Mouse (Mus musculus) neural tube, embryonic 13.5 days (tissue): Measurements from ENCODE around the gene Npas3. TPM values are rescaled to one million over a fixed set of nuclear protein-coding genes. Genes with fewer than 3 reads are reported as not detected.

Source experiments
- ATAC-seq: fragments of 200-750 bp; cut with Nextera tagmentation; 2 replicates; pipeline ENCODE4 v1.8.0; 2017; ENCODE audit warnings: low read depth, mild to moderate bottlenecking, moderate TSS enrichment, moderate library complexity
- H3K27ac ChIP-seq: fragments of 300-500 bp; sonication (generic); replicated peaks from 2 replicates; pipeline ENCODE4 v1.5.1; 2015; ENCODE audit warnings: moderate library complexity, mild to moderate bottlenecking, inconsistent platforms
- H3K27me3 ChIP-seq: fragments of 300-500 bp; sonication (generic); 2 replicates; pipeline ENCODE4 v1.6.1; 2015; ENCODE audit warnings: mild to moderate bottlenecking, inconsistent platforms
- H3K36me3 ChIP-seq: fragments of 300-500 bp; sonication (generic); 2 replicates; pipeline ENCODE4 v1.6.1; 2015; ENCODE audit warnings: mild to moderate bottlenecking, inconsistent platforms
- H3K4me1 ChIP-seq: fragments of 300-500 bp; sonication (generic); replicated peaks from 2 replicates; pipeline ENCODE4 v1.6.1; 2015; ENCODE audit warnings: inconsistent platforms
- H3K4me2 ChIP-seq: fragments of 300-500 bp; sonication (generic); 2 replicates; pipeline ENCODE4 v1.6.1; 2015; ENCODE audit warnings: inconsistent platforms, mild to moderate bottlenecking, moderate library complexity
- H3K4me3 ChIP-seq: fragments of 300-500 bp; sonication (generic); 2 replicates; pipeline ENCODE4 v1.5.1; 2015; ENCODE audit warnings: mild to moderate bottlenecking, inconsistent platforms
- H3K9ac ChIP-seq: fragments of 300-500 bp; sonication (generic); 2 replicates; pipeline ENCODE4 v1.6.1; 2015; ENCODE audit warnings: moderate library complexity, mild to moderate bottlenecking, inconsistent platforms
- H3K9me3 ChIP-seq: fragments of 300-500 bp; sonication (generic); 2 replicates; pipeline ENCODE4 v1.6.1; 2016; ENCODE audit warnings: inconsistent platforms
- WGBS: fragments of 180-500 bp; shearing (Covaris S2); methylation state at CpG from one replicate; pipeline ENCODE4 v1.1.7; 2015; 5-methylcytosine and 5-hydroxymethylcytosine counted together
- polyA plus RNA-seq: library from polyadenylated mRNA; unstranded; fragments of >200 nt; fragmentation: Nextera tagmentation; extraction: Ambion mirVana; gene quantifications from 2 replicates; pipeline ENCODE4 v1.2.1, GENCODE M21; 2015

Gene Npas3
- polyA plus RNA-seq, 1 experiment from 2014 or later: 21.8 TPM

DNA sequence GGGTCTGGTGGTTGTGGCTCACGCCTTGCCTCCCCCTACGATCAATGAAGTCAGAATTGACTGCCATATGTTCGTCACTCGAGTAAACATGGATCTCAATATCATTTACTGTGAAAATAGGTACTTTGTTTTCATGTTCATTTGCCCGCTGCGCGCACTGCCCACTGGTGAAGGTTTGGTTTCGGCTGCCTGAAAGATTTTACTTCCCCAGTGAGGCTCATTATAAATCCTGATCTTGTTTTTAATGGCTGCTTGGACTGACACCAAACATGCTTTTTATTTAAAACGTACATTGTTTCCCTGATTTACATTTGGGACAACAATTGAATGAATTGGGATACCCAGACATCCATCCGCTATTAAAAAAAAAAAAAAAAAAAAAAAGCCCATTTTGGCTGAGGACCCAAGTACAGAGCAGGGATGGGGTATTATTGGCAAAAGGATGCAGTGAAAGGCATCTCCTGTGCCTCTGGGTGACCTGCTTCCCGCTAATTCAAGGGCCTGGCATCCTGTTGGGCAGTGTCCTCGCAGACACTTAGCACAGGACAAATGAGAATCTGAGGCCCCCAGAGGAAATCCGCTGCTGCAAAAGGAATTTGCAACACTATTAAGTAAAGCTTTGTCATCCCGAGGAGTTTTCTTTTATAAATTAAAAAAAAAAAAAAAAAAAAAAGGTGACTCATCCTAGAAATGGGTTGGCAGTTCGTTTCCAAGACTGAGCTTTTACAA is 796.3 kb downstream of the Npas3 start:
- WGBS: 33% methylated on average over 15 of the region's 15 CpGs
- no peak overlapping the region for H3K4me3 ChIP-seq
- H3K9ac ChIP-seq: no peak overlapping the region
- no peaks in the 10 kb centered on the region for H3K27me3 ChIP-seq
- H3K27ac ChIP-seq: 0 out of 2 replicates have a peak overlapping the region, but pooled peaks have one; percentile 2
- H3K36me3 ChIP-seq: no peaks in the 10 kb centered on the region
- peaks cover 30% of the 10 kb centered on the region for H3K4me1 ChIP-seq
- H3K9me3 ChIP-seq: no peaks in the 10 kb centered on the region
- no peak overlapping the region for H3K4me2 ChIP-seq
- ATAC-seq: 0 out of 2 replicates have a peak, but pooled peaks have one; percentile 5

DNA sequence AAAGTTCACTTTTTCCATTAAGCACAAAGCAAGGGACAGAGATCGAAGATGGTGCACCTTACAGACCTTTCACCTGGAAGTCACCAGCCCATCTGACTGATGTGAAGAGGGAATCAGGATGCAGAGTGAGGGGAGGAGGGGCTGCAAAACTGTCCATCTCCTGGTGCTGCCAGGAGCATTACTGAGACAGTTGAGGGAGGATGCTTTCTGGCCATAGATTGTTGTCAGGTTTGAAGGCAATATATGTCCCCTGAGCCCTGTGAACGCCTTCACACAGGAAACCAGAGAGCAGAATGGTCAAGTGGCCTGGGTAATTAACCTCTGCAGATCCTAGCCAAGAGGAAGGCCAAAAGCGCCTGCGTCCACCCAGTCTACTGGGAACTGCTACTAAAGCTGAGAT is 796.9 kb downstream of the Npas3 start:
- no peak overlapping the region for H3K4me2 ChIP-seq
- H3K4me3 ChIP-seq: no peak overlapping the region
- H3K27me3 ChIP-seq: no peaks in the 10 kb centered on the region
- ATAC-seq: no peak
- H3K9me3 ChIP-seq: no peaks in the 10 kb centered on the region
- peaks cover 30% of the 10 kb centered on the region for H3K4me1 ChIP-seq
- H3K27ac ChIP-seq: no peak overlapping the region
- 63% methylated on average over 4 of the region's 4 CpGs for WGBS
- H3K9ac ChIP-seq: no peak overlapping the region
- no peaks in the 10 kb centered on the region for H3K36me3 ChIP-seq

DNA sequence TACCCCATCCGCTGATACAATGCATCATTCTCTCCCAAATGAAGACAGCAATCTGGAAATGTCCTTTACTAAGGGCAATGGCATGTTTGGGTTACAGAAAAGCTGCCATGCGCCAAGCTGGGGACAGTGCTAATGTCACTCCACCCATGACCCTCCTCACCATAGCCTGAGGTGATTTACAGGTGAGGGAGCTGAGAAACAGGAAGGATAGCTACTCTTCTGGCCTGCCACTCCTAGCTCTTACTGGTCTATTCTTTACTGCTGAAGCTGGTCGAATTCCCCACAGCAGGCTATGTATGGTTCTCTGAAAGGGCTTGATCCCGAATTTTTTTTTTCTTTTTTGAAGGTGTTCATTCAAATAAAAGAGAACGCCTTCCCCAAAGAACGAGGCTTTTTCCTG is 798.3 kb downstream of the Npas3 start:
- no peaks in the 10 kb centered on the region for H3K9me3 ChIP-seq
- peaks cover 30% of the 10 kb centered on the region for H3K4me1 ChIP-seq
- no peak overlapping the region for H3K9ac ChIP-seq
- no peaks in the 10 kb centered on the region for H3K36me3 ChIP-seq
- no peak overlapping the region for H3K4me2 ChIP-seq
- H3K27me3 ChIP-seq: no peaks in the 10 kb centered on the region
- whole genome bisulfite sequencing: 55% methylated on average over 6 of the region's 6 CpGs
- no peak overlapping the region for H3K4me3 ChIP-seq
- H3K27ac ChIP-seq: no peak overlapping the region
- no peak for ATAC-seq

DNA sequence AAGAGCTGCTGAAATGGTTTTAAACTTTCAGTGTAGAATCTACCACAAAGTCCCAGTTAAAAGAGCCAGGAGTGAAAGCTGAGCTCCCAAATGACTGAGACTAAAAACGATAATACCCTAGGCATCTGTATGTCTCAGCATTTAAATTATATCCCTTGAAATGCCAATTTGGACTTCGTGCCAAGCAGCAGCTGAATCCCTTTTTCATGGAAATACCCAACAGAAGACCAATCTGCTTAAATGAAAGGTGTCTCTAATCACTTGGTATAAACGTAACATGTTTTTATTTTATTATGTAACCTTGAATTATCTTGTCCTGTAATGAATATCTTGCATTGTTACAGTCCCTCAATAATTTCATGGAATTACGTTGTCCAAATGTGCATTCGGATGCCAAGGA is 799.6 kb downstream of the Npas3 start:
- Histone ChIP-seq H3K27ac (no peak overlapping the region), H3K36me3 (no peaks in the 10 kb centered on the region), H3K4me3 (no peak overlapping the region), H3K9me3 (no peaks in the 10 kb centered on the region), H3K4me1 (peaks cover 38% of the 10 kb centered on the region), H3K27me3 (no peaks in the 10 kb centered on the region), H3K9ac (no peak overlapping the region), H3K4me2 (no peak overlapping the region)
- 54% methylated on average over 5 of the region's 5 CpGs for WGBS
- no peak for ATAC-seq

DNA sequence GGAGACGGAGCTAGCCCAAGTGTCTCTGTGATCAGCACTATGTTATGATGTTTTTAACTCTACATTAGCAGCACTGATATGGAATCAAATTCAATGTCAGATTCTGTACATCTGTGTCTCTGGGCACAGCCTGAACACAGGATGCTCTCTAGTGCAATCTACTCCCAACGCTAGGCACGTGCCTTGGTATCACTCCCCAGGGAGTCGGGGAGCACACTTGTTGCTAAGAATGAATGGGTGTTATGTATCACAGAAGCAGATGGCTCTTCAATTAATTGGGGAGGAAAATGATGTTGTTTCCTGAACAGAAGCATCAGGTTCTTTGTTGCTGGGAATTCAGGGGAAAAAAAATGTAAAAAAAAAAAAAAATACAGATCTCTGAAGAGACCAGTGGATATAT is 801.4 kb downstream of the Npas3 start:
- Histone ChIP-seq H3K9ac (no peak overlapping the region), H3K27ac (no peak overlapping the region), H3K9me3 (no peaks in the 10 kb centered on the region), H3K4me1 (peaks cover 31% of the 10 kb centered on the region), H3K27me3 (no peaks in the 10 kb centered on the region), H3K4me3 (no peak overlapping the region), H3K36me3 (no peaks in the 10 kb centered on the region), H3K4me2 (no peak overlapping the region)
- 54% methylated on average over 4 of the region's 4 CpGs for WGBS
- ATAC-seq: no peak

DNA sequence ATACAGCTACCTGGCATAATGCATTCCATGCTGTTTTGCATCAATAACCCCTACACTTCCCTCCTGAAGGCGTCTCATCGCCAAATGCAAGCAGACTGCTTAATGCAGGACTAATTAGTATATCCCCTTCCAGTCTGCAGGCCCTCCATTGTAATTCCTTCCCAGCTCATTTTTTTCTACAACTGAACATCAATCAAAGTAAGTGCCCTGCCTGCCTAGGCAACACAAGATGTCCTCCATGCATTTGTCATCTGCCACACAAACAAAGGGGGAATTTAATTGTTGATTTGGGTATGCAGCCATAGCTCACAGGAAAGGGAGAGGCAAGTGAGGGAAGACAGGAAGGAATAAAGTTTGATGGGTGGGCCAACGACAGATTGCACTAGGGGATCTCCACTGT is 804.5 kb downstream of the Npas3 start:
- H3K4me3 ChIP-seq: no peak overlapping the region
- H3K9ac ChIP-seq: no peak overlapping the region
- H3K9me3 ChIP-seq: no peaks in the 10 kb centered on the region
- H3K27ac ChIP-seq: peak overlapping the region; percentile 76
- no peak overlapping the region for H3K4me2 ChIP-seq
- peak; percentile 56; the same call in 1 of the 2 replicates for ATAC-seq
- H3K27me3 ChIP-seq: 0 out of 2 replicates have a peak, but pooled peaks cover 6% of the 10 kb centered on the region
- peaks cover 19% of the 10 kb centered on the region for H3K4me1 ChIP-seq
- H3K36me3 ChIP-seq: no peaks in the 10 kb centered on the region
- WGBS: 19% methylated on average over 3 of the region's 3 CpGs

DNA sequence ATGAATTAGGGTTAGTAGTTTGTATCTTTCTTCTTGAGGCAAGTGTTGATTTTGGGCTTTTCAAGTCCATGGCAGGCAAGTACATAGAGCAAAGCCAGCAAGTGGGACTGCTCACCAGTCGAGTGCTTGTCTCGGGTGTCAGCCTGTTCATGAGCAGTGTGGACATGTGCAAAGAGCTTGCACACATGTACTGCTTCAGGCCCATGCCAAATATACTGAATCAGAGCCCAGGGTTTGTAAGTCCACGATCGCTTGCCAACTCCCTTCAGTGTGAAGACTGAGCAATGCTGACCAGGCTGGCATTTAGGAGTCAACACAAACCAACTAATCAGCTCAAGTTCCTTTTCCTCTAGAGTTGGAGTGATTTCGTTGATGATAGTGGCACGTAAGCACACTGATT is 805.1 kb downstream of the Npas3 start:
- H3K27ac ChIP-seq: peak overlapping the region; percentile 54
- H3K27me3 ChIP-seq: 0 out of 2 replicates have a peak, but pooled peaks cover 6% of the 10 kb centered on the region
- WGBS: 82% methylated on average over 6 of the region's 6 CpGs
- H3K4me1 ChIP-seq: peaks cover 17% of the 10 kb centered on the region
- no peak overlapping the region for H3K4me2 ChIP-seq
- no peak overlapping the region for H3K4me3 ChIP-seq
- no peak for ATAC-seq
- H3K36me3 ChIP-seq: no peaks in the 10 kb centered on the region
- no peak overlapping the region for H3K9ac ChIP-seq
- no peaks in the 10 kb centered on the region for H3K9me3 ChIP-seq

DNA sequence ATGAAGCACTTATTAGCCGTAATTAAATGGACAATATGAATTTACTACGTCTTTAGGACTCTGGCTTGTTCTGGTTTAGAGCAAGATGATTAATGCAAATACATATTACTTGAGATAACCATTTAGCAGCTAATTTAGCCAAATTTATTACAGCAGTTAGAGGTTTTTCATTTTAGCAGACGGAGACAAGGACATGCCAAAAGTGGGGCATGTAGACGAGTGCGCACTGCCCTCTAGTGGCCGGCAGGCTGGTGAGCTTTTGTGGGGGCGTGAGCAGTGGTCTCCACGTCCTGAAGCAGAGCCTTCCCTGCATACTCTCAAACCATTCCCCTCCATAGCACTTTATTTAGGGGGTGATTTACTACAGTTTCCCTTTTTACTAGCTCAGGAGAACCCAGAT is 812.3 kb downstream of the Npas3 start:
- Histone ChIP-seq H3K4me1 (peaks cover 21% of the 10 kb centered on the region), H3K36me3 (no peaks in the 10 kb centered on the region), H3K9ac (no peak overlapping the region), H3K27ac (no peak overlapping the region), H3K4me3 (no peak overlapping the region), H3K27me3 (peaks cover 3% of the 10 kb centered on the region; the same call in 1 of the 2 replicates), H3K9me3 (no peaks in the 10 kb centered on the region), H3K4me2 (no peak overlapping the region)
- ATAC-seq: peak; percentile 86
- 7% methylated on average over 8 of the region's 8 CpGs for WGBS

DNA sequence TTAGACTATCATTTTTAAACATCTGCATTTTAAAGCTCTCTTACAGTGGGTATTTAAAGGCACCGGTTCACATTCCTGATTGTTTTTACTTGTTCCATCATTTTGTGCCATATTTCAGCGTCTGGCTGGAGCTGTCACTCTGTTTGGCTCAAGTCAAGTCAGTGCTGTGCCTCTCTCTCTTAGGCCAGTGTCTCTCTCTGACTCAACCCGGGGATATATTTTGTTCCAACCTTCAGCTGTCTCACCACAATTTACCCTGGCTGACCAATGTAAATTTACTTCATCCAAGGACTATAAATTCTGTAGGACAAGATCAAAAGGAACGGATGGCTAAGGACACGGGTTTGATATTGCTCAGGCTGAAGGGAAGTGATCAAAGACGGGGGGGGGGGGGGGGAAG is 812.7 kb downstream of the Npas3 start:
- Histone ChIP-seq H3K27me3 (peaks cover 3% of the 10 kb centered on the region; the same call in 1 of the 2 replicates), H3K4me3 (no peak overlapping the region), H3K36me3 (no peaks in the 10 kb centered on the region), H3K4me1 (peaks cover 21% of the 10 kb centered on the region), H3K9ac (no peak overlapping the region), H3K4me2 (no peak overlapping the region), H3K27ac (no peak overlapping the region), H3K9me3 (no peaks in the 10 kb centered on the region)
- ATAC-seq: no peak
- 51% methylated on average over 6 of the region's 6 CpGs for WGBS

DNA sequence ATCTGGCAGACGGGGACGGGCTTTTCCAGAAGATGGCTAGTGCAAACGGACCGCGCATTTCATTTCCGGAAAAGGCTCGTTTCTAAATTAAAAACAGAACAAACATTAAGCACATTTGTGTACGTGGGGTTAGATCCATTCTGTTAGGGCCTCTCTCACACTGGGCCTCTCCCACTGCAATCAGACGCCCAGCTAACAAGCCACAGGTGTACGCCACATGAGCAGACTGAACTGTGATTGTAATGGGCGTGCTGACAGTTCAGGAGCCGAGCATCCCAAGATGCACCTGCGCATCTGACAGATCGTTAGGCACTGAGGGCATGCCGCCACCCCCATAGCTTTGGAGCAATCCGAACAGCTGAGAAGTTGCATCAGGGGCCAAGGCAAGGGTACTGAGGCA is 816.5 kb downstream of the Npas3 start:
- H3K27me3 ChIP-seq: peaks cover 30% of the 10 kb centered on the region

DNA sequence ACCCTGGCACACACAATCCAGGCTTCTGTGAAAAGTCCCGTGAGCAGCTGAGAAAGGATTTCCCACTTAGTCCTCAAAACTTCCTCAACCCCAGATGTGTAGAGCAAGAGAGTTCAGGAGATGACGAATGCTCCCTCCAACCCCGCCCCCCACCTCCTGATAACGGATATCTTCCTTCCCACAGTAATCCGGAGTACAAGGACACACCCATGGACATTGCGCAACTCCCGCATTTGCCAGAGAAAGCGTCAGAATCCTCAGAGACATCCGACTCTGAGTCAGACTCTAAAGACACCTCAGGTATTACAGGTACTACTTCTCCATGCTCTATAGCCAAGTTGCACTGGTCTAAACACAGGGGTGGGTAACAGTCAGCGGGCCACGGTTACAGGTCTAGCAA is 817.1 kb downstream of the Npas3 start:
- H3K9ac ChIP-seq: no peak overlapping the region
- H3K4me2 ChIP-seq: no peak overlapping the region
- no peak overlapping the region for H3K27ac ChIP-seq
- peaks cover 27% of the 10 kb centered on the region for H3K4me1 ChIP-seq
- no peaks in the 10 kb centered on the region for H3K9me3 ChIP-seq
- H3K27me3 ChIP-seq: peaks cover 30% of the 10 kb centered on the region
- ATAC-seq: no peak
- H3K36me3 ChIP-seq: no peaks in the 10 kb centered on the region
- 81% methylated on average over 11 of the region's 11 CpGs for WGBS
- no peak overlapping the region for H3K4me3 ChIP-seq

More for the DNA sequence above, 816.5 kb downstream of the Npas3 start:
- no peak for ATAC-seq
- Histone ChIP-seq H3K4me1 (peaks cover 32% of the 10 kb centered on the region), H3K9me3 (no peaks in the 10 kb centered on the region), H3K27ac (no peak overlapping the region), H3K9ac (no peak overlapping the region), H3K4me2 (no peak overlapping the region), H3K36me3 (no peaks in the 10 kb centered on the region), H3K4me3 (no peak overlapping the region)
- WGBS: 60% methylated on average over 16 of the region's 16 CpGs

DNA sequence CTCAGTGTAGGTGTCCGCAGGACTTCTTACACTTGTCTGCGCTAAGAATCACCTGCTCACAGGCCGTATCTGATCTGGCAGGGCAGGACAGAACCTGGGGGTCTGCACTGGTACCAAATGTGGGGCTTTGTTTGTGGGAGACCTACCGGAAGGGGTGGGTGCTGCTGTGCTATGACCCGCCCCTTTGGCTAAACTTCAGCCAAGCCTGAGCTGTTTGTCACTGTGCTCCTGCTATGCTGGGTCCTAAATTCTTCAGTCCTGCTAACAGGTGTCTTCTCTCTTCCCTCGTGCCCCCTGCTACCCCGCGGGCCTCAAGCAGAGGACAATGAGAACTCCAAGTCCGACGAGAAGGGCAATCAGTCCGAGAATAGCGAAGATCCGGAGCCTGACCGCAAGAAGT is 818.9 kb downstream of the Npas3 start:
- 32% methylated on average over 14 of the region's 14 CpGs for WGBS
- Histone ChIP-seq H3K9me3 (no peaks in the 10 kb centered on the region), H3K9ac (peak overlapping the region; percentile 62), H3K4me1 (peaks cover 18% of the 10 kb centered on the region), H3K27ac (no peak overlapping the region), H3K4me3 (peak overlapping the region; percentile 43), H3K27me3 (peaks cover 30% of the 10 kb centered on the region), H3K4me2 (peak overlapping the region; percentile 63), H3K36me3 (no peaks in the 10 kb centered on the region)
- no peak for ATAC-seq
